Mouse (Mus musculus): ENCODE data around the gene Olfr548-ps1.
"Not testable (repeated sequence)": the region's sequence is repeated elsewhere in the genome, so short reads cannot be mapped to it uniquely, and the experiment has no call there.

Gene Olfr548-ps1

DNA sequence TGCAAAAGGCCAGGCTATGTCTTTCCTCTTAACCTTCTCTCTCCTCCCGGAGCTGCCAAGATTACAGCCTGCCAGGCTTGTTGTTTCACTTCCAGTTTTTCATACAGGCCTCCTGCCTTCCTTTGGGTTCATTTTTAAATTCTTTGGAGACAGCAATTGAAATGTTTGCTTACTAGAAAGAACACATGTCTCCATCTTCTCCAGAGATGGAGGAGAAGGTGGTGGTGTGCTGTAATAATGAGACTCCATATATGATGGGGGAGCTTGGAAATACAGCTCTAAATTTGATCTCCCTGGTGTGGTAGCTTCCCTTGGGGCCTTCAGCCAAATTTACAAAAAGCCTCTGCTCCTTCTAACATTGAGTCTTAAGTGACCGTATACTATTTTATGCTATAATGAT lies at the start of gene Olfr548-ps1:
Gene Olfr548-ps1 (plus strand): TSS at position 301 of the 400 bp plus-strand sequence.
- DNase-seq, result no peak

DNA sequence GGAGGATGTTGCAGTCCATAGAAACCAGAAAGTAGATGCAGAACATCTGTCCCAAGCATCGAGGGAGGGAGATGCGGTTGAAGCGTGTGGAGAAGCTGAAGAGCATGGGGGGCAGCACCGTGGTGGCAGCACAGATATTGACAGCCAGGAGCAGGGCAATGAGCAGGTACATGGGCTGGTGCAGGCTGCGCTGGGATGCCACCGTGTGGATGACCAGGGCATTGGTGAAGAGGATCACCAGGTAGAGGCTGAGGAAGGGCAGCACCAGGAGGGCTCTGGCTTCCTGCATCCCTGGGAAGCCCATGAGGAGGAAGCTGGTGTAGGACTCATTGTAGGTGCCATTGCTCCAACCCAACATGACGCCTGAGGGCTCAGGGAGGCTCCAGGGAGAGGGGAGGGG lies 46.3 kb upstream of the Olfr548-ps1 start:
- DNase-seq, result not testable (repeated sequence)

DNA sequence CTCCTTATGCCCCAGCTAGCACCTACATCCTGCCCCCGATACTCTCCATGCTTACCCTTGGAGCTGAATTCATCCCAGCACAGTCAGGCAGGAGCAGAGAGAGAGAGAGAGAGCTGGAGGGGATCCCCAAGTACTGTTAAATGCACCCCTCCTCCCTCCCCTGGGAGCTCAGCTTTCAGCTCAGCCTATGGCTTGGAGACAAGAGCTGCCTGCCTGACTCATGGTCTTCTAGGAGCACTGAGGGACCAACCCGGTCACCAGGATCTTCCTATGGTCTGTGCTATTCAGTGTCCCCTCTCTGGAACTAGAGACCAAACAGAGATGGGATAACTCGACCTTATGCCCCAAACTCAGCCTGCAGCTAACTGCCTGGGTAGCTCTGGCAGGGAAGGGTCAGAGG lies 41.2 kb upstream of the Olfr548-ps1 start, which contains the start of gene Olfr545:
Gene Olfr545 (minus strand): TSS at position 101 of the 400 bp plus-strand sequence.
- DNase-seq, result no peak

DNA sequence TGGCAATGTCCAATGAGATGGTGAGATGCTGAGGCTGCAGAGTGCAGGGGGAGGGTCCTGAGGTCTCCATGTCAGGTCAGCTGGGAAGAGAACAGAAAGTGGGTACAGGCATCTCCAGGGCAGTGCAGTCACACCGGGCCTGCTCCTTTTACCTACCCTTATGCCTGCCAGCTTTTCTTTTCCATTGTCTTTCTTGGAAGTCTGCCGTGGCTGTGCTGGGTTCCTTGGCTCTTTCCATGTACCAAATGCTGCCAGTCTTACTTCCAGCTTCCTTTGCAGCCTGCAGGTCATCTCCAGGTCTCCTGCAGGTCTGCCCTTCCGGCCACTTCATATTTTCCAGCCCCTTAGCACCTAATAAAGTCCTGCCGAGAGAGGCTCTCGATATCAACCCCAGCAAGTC lies 38.7 kb upstream of the Olfr548-ps1 start:
- DNase-seq, result peak; percentile 42 to 46

DNA sequence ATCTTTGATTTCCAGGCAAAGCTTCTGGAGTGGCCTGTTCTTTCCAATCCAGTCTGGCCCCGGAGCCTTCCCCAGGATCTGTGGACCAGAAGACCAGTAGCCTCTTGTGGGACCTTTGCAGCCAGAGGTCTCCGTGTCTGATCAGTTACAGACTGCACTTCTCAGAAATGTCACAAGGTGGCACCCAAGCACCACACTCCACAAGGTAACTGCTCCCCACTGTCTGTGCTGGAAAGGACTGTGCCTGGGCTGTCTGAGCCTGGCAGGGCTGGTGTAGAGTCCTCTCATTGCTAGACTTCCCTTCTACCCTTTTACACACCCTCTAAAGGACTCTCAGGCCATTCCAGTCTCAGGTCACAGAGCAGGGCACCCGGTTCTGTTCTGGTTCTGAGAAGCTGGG lies 33.8 kb upstream of the Olfr548-ps1 start:
- DNase-seq, result peak; percentile 70 to 79

DNA sequence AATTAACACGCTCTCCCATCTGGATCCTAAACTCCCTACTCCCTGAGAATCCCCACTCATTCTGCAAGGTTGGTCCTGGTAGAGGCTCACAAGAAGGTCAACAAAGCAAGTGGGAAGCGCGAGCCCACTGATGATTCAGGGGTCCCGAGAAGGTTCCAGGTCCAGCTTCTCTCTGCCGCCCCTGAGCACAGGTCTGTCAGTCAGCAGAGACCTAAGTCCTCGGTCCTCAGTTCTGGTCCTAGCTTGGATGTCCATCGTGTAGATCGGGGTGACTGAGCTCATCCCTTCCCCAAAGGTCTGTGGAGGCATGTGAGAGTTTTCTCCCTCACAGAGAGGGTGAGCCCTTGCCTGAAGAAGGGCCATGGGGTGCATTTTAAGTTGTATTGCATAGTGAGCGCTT lies 32.6 kb upstream of the Olfr548-ps1 start:
- DNase-seq, result no peak

DNA sequence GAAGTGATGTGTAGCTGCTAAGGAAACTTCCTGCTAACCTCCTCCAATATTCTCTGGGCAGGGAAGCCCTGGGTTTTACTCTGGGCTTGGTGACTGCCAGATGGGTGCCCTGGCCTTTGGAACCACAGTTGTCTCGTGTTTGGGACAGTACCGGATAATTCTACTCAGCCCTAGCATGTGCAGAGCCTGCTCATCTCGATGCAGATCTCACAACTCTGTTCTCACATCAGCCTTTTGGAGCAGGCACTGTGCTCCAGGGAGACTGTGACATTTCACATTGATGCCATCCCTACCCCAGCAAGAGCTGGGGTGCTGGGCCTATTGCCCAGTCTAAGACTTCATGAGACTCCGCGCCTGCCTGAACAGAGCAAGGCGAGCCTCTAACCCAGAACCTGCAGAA lies 32.0 kb upstream of the Olfr548-ps1 start:
- DNase-seq, result no peak

DNA sequence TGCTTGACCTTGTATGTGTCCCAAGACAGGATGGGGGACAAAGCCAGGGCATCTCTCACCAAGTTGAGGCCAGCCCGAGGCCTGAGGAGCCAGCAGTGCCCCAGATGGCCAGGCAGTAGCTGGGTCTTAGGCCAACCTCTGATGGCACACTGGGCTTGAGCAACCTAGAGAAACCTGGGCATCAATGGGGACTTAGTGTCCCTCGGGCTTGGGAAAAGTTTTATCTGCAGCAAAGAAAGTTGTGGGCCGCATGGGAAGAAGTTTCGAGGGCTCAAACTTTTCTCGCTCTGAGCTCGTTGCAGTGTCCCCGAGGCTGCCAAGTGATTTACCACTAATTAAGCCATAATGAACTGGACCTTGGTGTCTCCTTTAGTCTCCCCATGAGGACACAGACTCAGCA lies 31.0 kb upstream of the Olfr548-ps1 start:
- no peak for DNase-seq

DNA sequence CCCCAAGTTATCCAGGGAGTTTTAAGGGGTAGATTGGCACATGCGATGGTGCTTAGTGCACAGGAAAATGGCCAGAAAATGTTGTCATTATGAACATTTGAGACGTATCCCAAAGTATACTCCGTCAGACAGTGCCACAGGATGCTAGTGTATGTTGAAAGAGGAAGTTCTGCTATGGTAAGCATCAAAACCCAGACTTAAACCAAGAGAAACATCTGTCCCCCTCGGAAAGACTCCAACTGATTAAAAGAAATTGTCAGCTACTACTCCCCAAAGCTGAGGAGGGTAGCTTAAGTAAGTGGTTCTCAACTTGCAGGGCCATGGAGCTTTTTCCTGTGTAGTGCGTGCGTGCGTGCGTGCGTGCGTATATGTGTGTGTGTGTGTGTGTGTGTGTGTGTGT lies 28.8 kb upstream of the Olfr548-ps1 start:
- no peak for DNase-seq

DNA sequence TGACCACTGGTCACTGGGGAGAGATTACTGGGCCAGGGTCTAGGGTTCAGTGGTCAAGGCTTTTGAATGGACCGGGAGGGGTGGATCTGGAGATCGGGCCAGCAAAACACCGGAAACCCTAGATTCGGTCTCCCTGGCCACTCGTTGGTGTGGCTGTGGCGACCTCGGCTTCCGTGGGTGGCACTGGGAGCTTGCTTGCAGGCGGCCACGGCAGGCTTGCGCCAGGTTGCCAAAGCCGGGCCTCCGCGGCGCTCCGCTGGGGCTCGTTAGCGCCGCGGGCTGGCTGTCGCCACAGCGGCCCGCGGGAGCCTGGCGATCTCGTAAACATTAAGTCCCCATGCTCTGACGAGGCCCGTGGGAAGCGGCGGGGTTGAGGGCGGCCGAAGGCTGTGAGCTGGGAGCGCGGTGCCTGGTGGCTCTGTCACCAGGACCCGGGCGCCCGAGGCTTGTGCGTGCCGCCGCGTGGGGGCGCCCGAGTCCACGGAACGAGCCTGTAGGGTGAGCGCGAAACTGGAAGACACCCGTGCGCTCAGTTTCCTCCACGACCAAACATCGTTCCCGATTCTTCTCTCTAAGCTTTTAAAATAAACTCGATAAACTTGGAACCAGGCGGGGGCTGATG lies 27.8 kb upstream of the Olfr548-ps1 start:
- peak; percentile 83 to 94 for DNase-seq

DNA sequence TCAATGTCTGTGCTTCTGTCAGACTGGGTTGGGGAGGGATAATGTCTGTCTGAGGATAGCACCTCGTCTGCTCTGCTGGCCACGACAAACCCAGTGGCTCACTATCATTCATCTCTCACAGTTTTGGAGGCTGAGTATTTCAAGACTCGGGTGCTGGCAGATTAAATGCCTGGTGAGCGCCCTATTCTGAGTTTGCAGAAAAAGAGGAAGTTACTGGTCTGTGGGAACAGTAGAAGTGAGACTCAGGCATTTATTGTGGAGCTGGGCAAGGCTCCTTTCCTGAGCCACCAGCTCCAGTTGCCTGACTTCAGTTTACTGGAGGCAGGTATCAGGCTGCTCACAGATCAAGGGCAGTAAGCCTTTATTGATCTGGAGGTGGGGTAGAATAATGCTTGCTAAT lies 26.6 kb upstream of the Olfr548-ps1 start:
- no peak for DNase-seq

DNA sequence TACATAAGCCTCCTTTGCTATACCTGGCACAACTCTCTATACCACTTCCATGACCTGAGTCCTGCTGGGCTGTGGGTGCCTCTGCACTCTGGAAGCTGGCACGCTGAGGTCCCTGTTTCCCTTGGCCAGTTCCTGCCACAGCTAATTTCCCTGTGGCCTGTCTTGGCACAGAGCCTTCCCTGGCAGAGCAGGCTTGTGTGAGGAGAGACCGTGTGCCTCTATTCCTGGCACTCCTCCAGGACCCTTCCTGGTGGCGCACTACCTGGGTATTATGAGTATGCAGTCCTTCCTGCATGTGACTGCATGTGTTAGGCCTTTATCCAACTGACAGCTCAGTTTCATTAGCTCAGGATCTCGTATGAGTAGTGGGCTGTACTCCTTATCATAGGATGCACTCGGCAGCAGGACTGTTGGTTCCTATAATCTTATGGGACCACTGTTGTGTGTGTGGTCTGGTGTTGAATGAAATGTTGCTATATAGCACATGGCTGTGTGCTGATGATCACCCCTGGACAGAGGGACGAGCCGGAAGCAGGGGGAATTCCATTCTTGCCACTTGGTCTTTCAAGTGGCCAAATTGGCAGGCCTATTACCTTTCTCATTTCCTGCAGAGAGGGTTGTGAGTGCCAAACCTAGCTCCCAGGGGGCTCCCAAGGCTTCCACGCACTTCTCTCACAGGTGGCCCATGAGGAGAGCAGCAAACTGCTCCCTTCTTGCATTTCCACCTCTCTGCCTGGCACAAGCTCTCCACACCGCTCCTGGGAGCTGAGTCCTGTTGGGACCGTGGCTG lies 24.2 kb upstream of the Olfr548-ps1 start:
- peak; percentile 35 to 36 for DNase-seq

DNA sequence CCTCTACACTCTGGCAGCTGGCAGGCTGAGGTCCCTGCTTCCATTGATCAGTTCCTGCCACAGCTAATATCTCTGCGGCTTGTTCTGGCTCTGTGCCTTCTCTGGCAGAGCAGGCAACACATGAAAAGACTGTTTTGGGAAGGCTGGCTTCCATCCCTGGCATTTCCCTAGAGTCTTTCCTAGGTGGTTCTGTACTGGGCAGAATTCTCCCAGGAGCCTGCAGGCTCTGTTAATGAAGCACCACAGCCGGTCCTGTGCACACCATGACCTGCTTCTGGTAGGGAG lies 23.7 kb upstream of the Olfr548-ps1 start:
- no peak for DNase-seq

DNA sequence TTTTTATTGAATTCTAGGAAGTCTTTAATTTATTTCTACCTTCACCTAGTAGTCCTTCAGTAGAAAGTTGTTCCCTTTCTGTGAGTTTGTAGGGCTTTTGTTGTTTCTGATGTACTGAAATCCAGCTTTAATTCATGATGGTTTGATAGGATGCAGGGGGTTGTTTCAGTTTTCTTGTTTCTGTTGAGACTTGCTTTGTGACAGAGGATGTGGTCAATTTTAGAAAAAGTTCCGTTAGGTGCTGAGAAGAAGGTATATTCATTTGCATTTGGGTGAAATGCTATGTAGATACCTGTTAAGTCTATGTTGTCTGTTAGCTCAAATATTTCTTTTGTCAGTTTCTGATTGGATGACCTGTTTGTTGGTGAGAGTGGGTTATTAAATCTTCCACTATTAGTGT lies 11.6 kb upstream of the Olfr548-ps1 start:
- DNase-seq, result no peak

DNA sequence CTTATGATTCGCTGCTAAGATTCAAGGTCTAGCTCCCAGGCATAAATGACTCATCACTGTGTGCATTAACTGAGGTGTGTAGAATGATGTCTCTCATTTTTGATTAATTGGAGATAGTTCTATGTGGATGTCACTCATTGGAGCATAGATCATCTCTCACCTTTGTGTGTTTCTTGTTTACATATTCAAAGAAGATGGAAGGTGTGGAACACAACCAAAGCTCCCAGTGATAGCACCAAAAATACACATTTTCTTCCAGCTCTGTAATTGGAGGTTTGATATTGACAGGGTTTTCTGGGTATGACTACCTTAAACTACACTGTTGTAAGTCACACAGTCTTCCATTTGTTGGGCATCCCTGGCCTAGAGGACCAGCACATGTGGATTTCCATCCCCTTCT lies 6.2 kb upstream of the Olfr548-ps1 start, which contains the start of gene Olfr547:
Gene Olfr547 (plus strand): TSS at position 301 of the 400 bp plus-strand sequence.
- no peak for DNase-seq

DNA sequence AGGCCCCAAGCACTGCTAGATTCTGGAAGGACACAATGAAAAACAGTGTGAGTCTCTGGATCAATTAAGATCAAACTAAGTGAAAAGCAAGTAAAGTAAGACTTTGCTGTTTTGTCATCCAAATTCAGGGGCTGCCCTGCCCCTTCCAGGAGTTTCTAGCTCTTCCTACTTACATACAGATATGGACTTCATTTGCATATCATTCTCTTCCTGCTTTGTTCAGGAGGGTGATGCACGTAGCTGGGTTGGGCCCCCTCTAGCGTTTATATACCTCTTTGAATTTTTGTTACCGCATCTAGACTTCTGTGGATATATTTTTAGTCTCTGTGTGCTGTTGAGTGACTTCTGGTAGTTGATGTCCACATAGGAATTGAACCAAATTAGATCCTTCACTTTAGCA lies 555 bp downstream of the Olfr548-ps1 start:
- DNase-seq, result no peak

DNA sequence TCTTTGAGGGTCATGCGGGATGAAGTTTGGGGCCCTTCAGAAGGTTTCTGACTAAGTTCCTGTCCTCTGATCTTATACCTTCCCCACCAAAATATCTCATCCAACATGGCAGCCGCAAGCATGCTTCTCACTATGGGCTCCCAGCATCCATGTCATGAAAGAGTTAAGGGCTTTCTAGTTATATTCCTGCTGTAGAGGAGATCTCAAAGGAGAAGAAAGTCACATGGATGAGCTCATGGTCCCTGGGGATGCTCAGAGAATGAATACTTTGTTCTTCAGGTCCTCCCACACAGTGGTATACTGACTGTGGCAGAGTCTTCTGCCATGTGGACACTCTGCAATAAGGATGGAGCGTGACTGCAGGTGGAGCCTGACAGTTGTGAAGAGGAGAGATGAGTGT lies 8.9 kb downstream of the Olfr548-ps1 start, which contains the start of gene Olfr549:
Gene Olfr549 (plus strand): TSS at position 301 of the 400 bp plus-strand sequence.
- DNase-seq, result no peak

DNA sequence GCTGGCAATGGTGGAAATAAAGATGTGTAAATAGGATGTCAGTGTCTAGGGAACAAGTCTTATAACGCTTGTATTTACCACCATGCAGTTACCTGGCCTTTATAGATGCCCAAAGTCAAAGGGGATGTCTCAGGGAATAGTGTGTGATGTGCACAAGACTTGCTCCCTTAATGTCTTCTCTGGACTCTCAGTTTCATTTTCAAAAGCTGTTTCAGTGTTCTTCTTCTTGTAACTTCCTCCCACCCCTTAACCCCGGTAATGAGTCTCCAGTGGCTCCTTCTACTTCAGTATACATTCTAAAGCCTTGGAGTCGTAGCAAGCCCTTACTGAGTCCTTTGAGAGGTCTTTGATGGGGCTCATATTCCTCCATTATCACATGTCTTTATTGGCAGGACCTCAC lies 12.6 kb downstream of the Olfr548-ps1 start:
- no peak for DNase-seq

DNA sequence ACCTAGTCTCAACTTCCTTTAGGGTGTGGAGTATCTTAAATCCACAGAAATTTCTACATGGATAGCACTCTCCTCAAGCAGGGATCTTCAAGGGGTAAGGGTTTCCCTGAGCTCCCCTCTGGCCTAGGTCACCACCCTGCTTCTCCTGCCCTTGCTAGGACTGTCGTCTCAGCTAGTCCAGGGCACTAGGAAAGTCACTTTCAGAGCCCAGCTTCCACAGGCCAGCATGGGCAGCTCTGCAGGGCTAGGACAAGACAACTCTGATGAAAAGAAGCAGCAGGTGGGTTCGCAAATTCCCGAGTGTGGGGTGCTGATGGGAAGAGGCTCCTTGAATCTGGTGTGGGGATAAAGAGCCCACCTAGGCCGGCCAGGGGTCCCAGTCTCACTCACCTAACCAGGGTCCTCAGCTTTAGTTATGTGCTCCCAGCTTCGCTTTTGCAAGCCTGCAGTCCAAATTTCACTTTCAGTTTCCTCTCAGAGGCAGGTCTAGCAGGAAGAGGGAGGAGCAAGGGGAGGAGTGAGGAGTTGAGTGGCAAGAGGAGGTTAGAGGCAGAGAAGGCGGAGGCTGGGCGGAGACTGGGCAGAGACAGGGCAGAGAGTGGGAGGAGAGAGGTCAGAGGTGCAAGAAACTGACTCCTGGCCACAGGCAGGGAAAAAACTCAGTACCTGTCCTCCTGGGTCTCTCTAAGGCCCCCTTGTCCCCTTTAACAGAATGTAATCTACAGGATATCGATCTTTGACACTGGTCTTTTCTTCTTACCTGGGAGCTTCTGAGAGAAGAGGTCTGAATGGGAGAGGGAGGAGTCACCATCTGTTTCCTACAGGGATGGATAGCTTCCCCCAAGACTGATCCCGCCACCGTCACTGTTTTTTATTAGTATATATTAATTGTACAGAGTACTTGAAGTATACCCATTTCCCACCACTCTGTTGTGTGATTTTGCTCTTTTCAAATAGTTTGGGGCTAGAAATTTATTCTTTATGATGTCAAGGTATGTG lies 24.6 kb downstream of the Olfr548-ps1 start, which contains the start of gene Trim21:
Gene Trim21 (minus strand): TSS at position 488 of the 999 bp plus-strand sequence.
- DNase-seq, result peak; percentile 47 to 79

DNA sequence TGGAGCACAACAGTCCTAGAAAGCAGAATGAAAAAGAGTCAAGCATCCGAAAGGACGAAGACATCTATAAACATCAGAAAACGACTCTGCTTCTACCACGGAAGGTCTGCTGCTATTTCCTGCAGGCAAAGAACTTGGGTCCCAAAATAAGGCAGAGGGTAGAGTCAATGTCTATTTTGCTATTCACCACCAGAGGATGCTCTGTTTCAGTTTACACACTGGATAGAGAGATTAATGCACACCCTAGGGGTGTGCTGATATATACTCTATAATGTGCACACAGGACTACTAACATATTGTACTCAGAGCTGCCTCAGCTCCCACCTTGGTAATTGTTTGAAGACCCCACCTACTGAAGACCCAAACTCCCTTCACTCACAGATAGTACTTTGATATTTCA lies 25.5 kb downstream of the Olfr548-ps1 start:
- no peak for DNase-seq

DNA sequence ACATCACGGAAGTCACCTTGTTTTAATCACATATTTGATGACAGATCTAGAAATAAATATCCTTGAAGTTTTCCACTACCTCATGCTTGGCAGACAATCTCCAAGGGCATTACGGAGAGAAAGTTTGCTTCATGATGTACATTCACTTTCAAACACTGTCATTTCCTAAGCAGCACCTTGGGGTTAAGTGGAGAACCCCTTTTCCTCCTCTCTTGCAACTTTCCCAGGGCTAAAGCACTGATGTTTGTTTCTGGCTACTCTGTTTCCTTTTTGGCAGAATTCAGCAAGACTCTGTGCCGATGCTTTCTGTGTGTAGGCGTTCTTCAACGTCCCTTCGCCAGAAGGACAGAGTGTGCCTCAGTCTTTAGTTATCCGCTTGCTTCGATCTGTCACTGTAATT lies 30.4 kb downstream of the Olfr548-ps1 start, which contains the start of gene Olfr550:
Gene Olfr550 (plus strand): TSS at position 301 of the 400 bp plus-strand sequence.
- DNase-seq, result no peak

DNA sequence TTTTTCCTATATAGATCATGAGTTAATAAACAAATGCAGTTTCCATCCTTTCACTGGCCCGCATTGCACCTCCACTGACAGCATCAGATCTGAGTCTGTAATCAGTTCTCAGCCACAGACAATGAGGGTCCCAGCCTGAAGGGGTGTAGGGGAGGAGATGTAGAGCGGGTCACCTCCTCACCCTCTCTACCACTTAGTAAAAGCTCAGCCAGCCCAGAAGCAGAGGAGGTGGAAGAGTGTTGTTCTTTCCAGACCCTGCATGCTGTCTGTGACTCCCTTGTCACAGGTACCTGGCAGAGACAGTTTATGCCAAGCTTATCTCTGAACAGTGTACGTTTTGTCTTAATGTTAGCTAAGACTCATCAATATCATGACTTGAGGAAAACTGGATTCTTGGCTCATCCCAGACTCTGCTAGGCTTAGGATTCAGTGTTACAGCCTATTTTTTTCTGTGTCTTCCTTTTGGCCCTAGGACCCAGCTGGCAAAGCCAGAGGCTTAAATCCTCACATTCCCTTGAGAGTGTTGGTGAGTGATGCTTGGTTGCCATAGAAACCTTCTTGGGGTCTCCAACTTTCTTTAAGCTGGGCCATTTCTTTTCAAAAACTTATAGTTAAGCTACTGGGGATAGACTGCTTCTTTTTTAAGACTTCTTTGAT lies 32.6 kb downstream of the Olfr548-ps1 start:
- no peak for DNase-seq
